Mouse (Mus musculus) heart, embryonic 13.5 days (tissue): ENCODE data around the gene Gas1. TPM values are rescaled to one million over a fixed set of nuclear protein-coding genes. Genes with fewer than 3 reads are reported as not detected.

Experiments
- ATAC-seq: fragments of 200-750 bp; cut with Nextera tagmentation; 2 replicates; pipeline ENCODE4 v1.8.0; 2017; ENCODE audit warnings: moderate TSS enrichment; ENCODE audit not compliant: insufficient number of reproducible peaks, low FRiP score, low TSS enrichment; ENCODE audit errors: extremely low read depth
- H3K27ac ChIP-seq: fragments of 300-500 bp; sonication (generic); replicated peaks from 2 replicates; pipeline ENCODE4 v1.5.1; 2015; ENCODE audit warnings: moderate library complexity, mild to moderate bottlenecking, inconsistent platforms
- H3K27me3 ChIP-seq: fragments of 300-500 bp; sonication (generic); replicated peaks from 2 replicates; pipeline ENCODE4 v1.6.1; 2015; ENCODE audit warnings: mild to moderate bottlenecking, inconsistent platforms
- H3K36me3 ChIP-seq: fragments of 300-500 bp; sonication (generic); 2 replicates; pipeline ENCODE4 v1.6.1; 2015; ENCODE audit warnings: mild to moderate bottlenecking, inconsistent platforms
- H3K4me1 ChIP-seq: fragments of 300-500 bp; sonication (generic); 2 replicates; pipeline ENCODE4 v1.6.1; 2015; ENCODE audit warnings: inconsistent platforms
- H3K4me2 ChIP-seq: fragments of 300-500 bp; sonication (generic); 2 replicates; pipeline ENCODE4 v1.6.1; 2015; ENCODE audit warnings: inconsistent platforms, mild to moderate bottlenecking, moderate library complexity
- H3K4me3 ChIP-seq: fragments of 300-500 bp; sonication (generic); 2 replicates; pipeline ENCODE4 v1.5.1; 2015; ENCODE audit warnings: moderate library complexity, mild to moderate bottlenecking, inconsistent platforms
- H3K9ac ChIP-seq: fragments of 300-500 bp; sonication (generic); 2 replicates; pipeline ENCODE4 v1.6.1; 2015; ENCODE audit warnings: inconsistent platforms, mild to moderate bottlenecking, moderate library complexity
- H3K9me3 ChIP-seq: fragments of 300-500 bp; sonication (generic); 2 replicates; pipeline ENCODE4 v1.6.1; 2016; ENCODE audit warnings: inconsistent platforms
- WGBS: fragments of 180-500 bp; shearing (Covaris S2); methylation state at CpG from one replicate; pipeline ENCODE4 v1.1.7; 2015; ENCODE audit warnings: mixed read lengths; 5-methylcytosine and 5-hydroxymethylcytosine counted together
- polyA plus RNA-seq: library from polyadenylated mRNA; unstranded; fragments of >200 nt; fragmentation: Nextera tagmentation; extraction: Ambion mirVana; gene quantifications from 2 replicates; pipeline ENCODE4 v1.2.1, GENCODE M21; 2015

Gas1 gene
- polyA plus RNA-seq = 26.2 and 30.3 TPM in 2 replicates

GRCm38 (mm10) chr13:60177106-60177796 lies at the start of gene Gas1:
Gene Gas1 (minus strand): TSS chr13:60177365.
- under 1% methylated on average over 54 of the region's 59 CpGs for WGBS
- peak within 1 kb of the TSS; percentile 98 for H3K9ac ChIP-seq
- H3K27me3 ChIP-seq = no peaks in the 10 kb centered on the region
- H3K4me2 ChIP-seq = peak within 1 kb of the TSS; percentile 90
- no peaks in the 10 kb centered on the region for H3K36me3 ChIP-seq
- peak; percentile 84 for ATAC-seq
- no peaks in the 10 kb centered on the region for H3K9me3 ChIP-seq
- H3K4me3 ChIP-seq = peak within 1 kb of the TSS; percentile 88
- peaks cover 34% of the 10 kb centered on the region for H3K4me1 ChIP-seq
- H3K27ac ChIP-seq = peak within 1 kb of the TSS; percentile 99

GRCm38 (mm10) chr13:60226251-60226836 lies 49.2 kb upstream of the Gas1 start:
- Histone ChIP-seq H3K9ac (peak overlapping the region; percentile 40; the same call in 1 of the 2 replicates), H3K27ac (peak overlapping the region; percentile 81), H3K9me3 (no peaks in the 10 kb centered on the region), H3K4me2 (peak overlapping the region; percentile 31), H3K27me3 (no peaks in the 10 kb centered on the region), H3K4me1 (peaks cover 28% of the 10 kb centered on the region), H3K4me3 (no peak overlapping the region), H3K36me3 (no peaks in the 10 kb centered on the region)
- ATAC-seq = no peak
- WGBS = 25% methylated on average over 9 of the region's 9 CpGs

- ATAC-seq = no peak
- Histone ChIP-seq H3K9me3 (no peaks in the 10 kb centered on the region), H3K4me1 (peaks cover 28% of the 10 kb centered on the region), H3K9ac (peak overlapping the region; percentile 40; the same call in 1 of the 2 replicates), H3K36me3 (no peaks in the 10 kb centered on the region), H3K4me3 (no peak overlapping the region), H3K4me2 (peak overlapping the region; percentile 31), H3K27me3 (no peaks in the 10 kb centered on the region), H3K27ac (peak overlapping the region; percentile 81)
- WGBS = 17% methylated on average over 1 of the region's 1 CpGs
Observed at GRCm38 (mm10) chr13:60225736-60226135, 48.6 kb upstream of the Gas1 start.

GRCm38 (mm10) chr13:60225276-60225675 lies 48.1 kb upstream of the Gas1 start:
- Histone ChIP-seq H3K36me3 (no peaks in the 10 kb centered on the region), H3K4me1 (peaks cover 28% of the 10 kb centered on the region), H3K27me3 (no peaks in the 10 kb centered on the region), H3K27ac (peak overlapping the region; percentile 81), H3K4me3 (no peak overlapping the region), H3K9me3 (no peaks in the 10 kb centered on the region), H3K9ac (no peak overlapping the region), H3K4me2 (no peak overlapping the region)
- ATAC-seq = no peak
- WGBS = 65% methylated on average over 5 of the region's 5 CpGs

- Histone ChIP-seq H3K9me3 (no peaks in the 10 kb centered on the region), H3K9ac (no peak overlapping the region), H3K36me3 (no peaks in the 10 kb centered on the region), H3K4me3 (no peak overlapping the region), H3K4me2 (no peak overlapping the region), H3K27ac (no peak overlapping the region), H3K4me1 (peaks cover 28% of the 10 kb centered on the region), H3K27me3 (no peaks in the 10 kb centered on the region)
- ATAC-seq = no peak
- WGBS = 64% methylated on average over 2 of the region's 2 CpGs
Observed at GRCm38 (mm10) chr13:60223797-60224196, 46.6 kb upstream of the Gas1 start.

GRCm38 (mm10) chr13:60222336-60222735 lies 45.2 kb upstream of the Gas1 start:
- no peak for ATAC-seq
- H3K4me3 ChIP-seq = no peak overlapping the region
- no peaks in the 10 kb centered on the region for H3K27me3 ChIP-seq
- 72% methylated on average over 11 of the region's 11 CpGs for WGBS
- no peak overlapping the region for H3K9ac ChIP-seq
- no peaks in the 10 kb centered on the region for H3K9me3 ChIP-seq
- H3K27ac ChIP-seq = peak overlapping the region; percentile 22; the same call in 1 of the 2 replicates
- H3K36me3 ChIP-seq = no peaks in the 10 kb centered on the region
- H3K4me2 ChIP-seq = no peak overlapping the region
- H3K4me1 ChIP-seq = peaks cover 25% of the 10 kb centered on the region

GRCm38 (mm10) chr13:60213896-60214295 lies 36.7 kb upstream of the Gas1 start:
- Histone ChIP-seq H3K27ac (no peak overlapping the region), H3K4me1 (no peaks in the 10 kb centered on the region), H3K9ac (no peak overlapping the region), H3K4me3 (no peak overlapping the region), H3K9me3 (peaks cover 5% of the 10 kb centered on the region; the same call in 1 of the 2 replicates), H3K36me3 (no peaks in the 10 kb centered on the region), H3K27me3 (no peaks in the 10 kb centered on the region), H3K4me2 (no peak overlapping the region)
- 78% methylated on average over 7 of the region's 7 CpGs for WGBS
- no peak for ATAC-seq

GRCm38 (mm10) chr13:60207135-60207601 lies 30.0 kb upstream of the Gas1 start:
- no peak for ATAC-seq
- H3K4me3 ChIP-seq = no peak overlapping the region
- no peak overlapping the region for H3K27ac ChIP-seq
- H3K27me3 ChIP-seq = no peaks in the 10 kb centered on the region
- no peaks in the 10 kb centered on the region for H3K4me1 ChIP-seq
- H3K9ac ChIP-seq = no peak overlapping the region
- H3K9me3 ChIP-seq = peaks cover 17% of the 10 kb centered on the region; the same call in 1 of the 2 replicates
- WGBS = 76% methylated on average over 6 of the region's 6 CpGs
- no peaks in the 10 kb centered on the region for H3K36me3 ChIP-seq
- no peak overlapping the region for H3K4me2 ChIP-seq

- Histone ChIP-seq H3K27me3 (no peaks in the 10 kb centered on the region), H3K9me3 (peaks cover 12% of the 10 kb centered on the region; the same call in 1 of the 2 replicates), H3K36me3 (no peaks in the 10 kb centered on the region), H3K4me1 (no peaks in the 10 kb centered on the region), H3K4me3 (no peak overlapping the region), H3K9ac (no peak overlapping the region), H3K4me2 (no peak overlapping the region), H3K27ac (no peak overlapping the region)
- ATAC-seq = no peak
- WGBS = 84% methylated on average over 6 of the region's 6 CpGs
Observed at GRCm38 (mm10) chr13:60204746-60205145, 27.6 kb upstream of the Gas1 start.

GRCm38 (mm10) chr13:60193273-60193672 lies 16.1 kb upstream of the Gas1 start:
- Histone ChIP-seq H3K4me1 (peaks cover 4% of the 10 kb centered on the region; the same call in 1 of the 2 replicates), H3K9me3 (no peaks in the 10 kb centered on the region), H3K4me2 (no peak overlapping the region), H3K36me3 (no peaks in the 10 kb centered on the region), H3K4me3 (no peak overlapping the region), H3K27ac (no peak overlapping the region), H3K27me3 (no peaks in the 10 kb centered on the region), H3K9ac (no peak overlapping the region)
- no peak for ATAC-seq
- 58% methylated on average over 6 of the region's 6 CpGs for WGBS

- no peak overlapping the region for H3K4me2 ChIP-seq
- no peaks in the 10 kb centered on the region for H3K9me3 ChIP-seq
- peaks cover 4% of the 10 kb centered on the region; the same call in 1 of the 2 replicates for H3K4me1 ChIP-seq
- no peak for ATAC-seq
- H3K36me3 ChIP-seq = no peaks in the 10 kb centered on the region
- WGBS = 37% methylated on average over 10 of the region's 10 CpGs
- no peak overlapping the region for H3K9ac ChIP-seq
- no peak overlapping the region for H3K27ac ChIP-seq
- H3K27me3 ChIP-seq = no peaks in the 10 kb centered on the region
- no peak overlapping the region for H3K4me3 ChIP-seq
Observed at GRCm38 (mm10) chr13:60189923-60190322, 12.8 kb upstream of the Gas1 start.
